Mouse (Mus musculus): ENCODE data around the gene Dcaf12l2. TPM values are rescaled to one million over a fixed set of nuclear protein-coding genes. Genes with fewer than 3 reads are reported as not detected.

The Dcaf12l2 gene
- 0.02 and 0.06 TPM in 2 replicates for polyA plus RNA-seq (2012; rRNA removed)

DNA sequence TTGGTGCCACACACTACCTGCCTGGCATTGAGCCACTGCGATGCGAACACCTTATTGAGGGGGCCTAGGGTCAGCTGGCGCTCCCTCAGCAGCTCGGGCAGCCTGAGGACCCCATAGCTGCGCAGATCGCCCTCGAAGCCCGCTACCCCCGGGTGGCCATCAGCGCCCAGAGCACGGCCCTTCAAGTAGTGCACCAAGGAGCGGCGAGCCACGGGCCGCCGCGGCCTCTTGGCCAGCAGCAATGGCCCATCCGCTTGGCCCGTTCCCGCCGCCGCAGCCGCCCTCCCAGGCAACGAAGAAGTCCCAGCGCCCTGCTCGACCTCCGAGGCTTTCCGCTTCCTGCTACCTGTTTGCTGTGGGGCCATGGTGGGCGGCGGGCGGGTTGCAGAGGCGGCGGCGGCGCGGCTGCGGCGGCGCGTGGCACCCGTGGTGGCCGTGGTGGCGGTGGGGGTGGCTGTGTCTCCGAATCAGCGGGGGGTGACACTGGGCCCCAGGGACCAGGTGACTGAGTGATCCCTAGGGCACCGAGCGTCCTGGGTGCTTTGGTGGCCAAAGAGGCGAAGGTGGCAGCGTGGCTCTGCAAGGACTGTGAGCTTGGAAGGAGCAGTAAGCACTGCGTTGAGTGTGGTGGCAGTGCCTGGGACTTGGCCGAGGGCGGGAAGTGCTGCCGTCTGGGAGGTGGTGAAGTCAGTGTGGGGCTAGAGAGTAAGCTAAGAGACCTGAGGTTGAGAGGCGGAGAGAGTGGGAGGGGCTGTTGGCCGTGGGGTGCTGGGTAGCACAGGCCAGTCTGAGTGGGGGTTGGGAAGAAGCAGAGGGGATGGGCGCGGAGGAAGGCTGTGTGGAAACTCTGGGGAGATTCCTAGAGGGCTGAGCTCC lies at the start of gene Dcaf12l2:
Dcaf12l2 (minus strand) TSS at position 697 of the 876 bp plus-strand sequence.

